Mouse (Mus musculus) thymus, adult 2 months (tissue): ENCODE data around the gene Gm21818.
"Not testable (repeated sequence)": the region's sequence is repeated elsewhere in the genome, so short reads cannot be mapped to it uniquely, and the experiment has no call there.

ENCODE experiments used
- CTCF ChIP-seq: fragments of 200-500 bp; IDR thresholded peaks from 2 replicates; pipeline ENCODE4 v1.5.1; 2012; ENCODE audit warnings: mild to moderate bottlenecking, control low read depth, low read length, moderate library complexity, borderline replicate concordance; ENCODE audit not compliant: control insufficient read depth, poor library complexity, insufficient read depth; ENCODE audit errors: extremely low read depth
- POLR2A ChIP-seq: fragments of 200-500 bp; IDR thresholded peaks from 2 replicates; pipeline ENCODE4 v1.6.1; 2012; ENCODE audit warnings: mild to moderate bottlenecking, low read length, control low read depth, moderate library complexity; ENCODE audit not compliant: control insufficient read depth, poor library complexity, insufficient read depth; ENCODE audit errors: extremely low read depth

DNA sequence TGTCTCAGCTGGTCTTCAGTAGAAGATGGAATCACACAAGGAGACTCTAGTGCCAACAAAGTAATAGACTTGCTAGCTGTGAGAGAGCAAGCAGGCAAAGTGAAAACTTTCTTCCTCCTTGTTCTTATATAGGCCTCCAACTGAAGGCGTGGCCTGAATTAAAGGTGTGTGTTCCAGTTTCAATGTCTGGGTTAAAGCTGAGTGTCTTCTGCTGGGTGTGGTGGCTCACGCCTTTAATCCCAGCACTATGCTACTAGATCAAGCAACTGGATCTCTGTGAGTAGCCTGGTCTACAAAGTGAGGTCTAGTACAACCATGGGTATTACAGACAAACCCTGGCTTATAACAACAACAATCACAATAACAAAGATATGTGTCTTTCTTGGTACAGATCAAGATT lies 43.6 kb downstream of the Gm21818 start, which contains the start of gene Gm21762:
- TF ChIP-seq CTCF, POLR2A: not testable (repeated sequence)
